Mouse (Mus musculus) lung, postnatal 10 days (tissue): ENCODE measurements at regions not wholly inside any gene's neighbourhood (a gene's known extent, or its start where the extent isn't known, plus 50 kb on each side); places are given as distances from the start of the nearest gene placed in this dataset.

Experiments
- DNase-seq: peaks from one replicate; pipeline ENCODE4 v3.0.0; 2021

DNA sequence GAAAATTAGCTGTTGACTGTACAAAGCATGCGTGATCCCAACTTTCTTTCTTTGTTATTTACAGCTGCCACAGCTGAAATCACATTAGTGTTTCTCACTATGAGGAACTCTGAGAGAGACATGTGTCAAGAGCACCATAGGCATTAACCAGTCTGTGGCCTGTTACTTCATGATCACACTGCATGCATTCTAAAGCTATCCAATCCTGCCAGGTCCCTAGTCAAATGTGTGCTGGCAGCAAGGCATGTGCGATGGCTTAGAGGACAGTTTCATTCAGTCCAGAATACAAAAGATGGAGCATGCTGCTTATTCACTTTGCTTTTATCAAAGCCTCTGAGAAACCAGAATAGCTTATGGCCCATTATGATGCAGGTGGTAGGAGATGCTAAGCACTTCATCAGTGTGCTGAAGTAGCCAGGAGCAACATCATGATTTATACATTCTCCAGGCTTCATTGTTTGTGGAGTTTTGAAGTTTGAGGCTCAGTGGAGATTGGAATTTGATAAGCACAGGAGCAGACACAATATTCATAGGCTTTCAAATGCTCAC is 882.9 kb upstream of the Lrrn3 start:
- DNase-seq: no peak

DNA sequence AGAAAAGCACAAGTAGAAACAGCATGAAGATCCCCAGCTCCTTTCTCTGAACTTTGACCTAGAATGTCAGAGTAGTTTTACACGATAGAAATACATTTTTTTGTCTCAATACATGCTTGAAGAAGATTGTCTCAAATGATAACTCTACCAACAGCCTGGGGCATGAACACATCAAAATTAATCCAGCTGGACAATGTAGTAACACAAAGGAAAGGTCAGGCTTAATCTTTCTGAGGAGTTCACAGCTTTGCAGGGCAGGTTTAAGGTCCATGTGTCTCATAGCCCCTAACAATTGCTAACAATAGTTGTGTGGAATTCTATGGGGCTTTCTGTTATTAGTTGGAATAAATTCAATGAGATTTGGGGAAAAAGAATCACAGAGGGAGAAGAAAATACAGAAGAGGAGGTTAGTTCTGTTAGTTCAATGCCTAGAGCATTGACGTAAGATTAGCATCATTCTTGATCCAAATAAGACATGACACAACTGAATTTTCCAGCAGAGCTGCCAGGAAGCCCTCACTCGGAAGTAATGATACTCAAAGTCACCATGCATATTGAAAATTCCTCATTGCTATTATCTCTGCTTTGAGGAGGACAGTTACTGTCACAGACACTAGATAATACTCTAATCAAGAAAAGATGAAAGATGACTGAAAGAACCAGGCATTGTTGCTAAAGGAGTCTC is 852.9 kb upstream of the Lrrn3 start:
- DNase-seq: no peak

DNA sequence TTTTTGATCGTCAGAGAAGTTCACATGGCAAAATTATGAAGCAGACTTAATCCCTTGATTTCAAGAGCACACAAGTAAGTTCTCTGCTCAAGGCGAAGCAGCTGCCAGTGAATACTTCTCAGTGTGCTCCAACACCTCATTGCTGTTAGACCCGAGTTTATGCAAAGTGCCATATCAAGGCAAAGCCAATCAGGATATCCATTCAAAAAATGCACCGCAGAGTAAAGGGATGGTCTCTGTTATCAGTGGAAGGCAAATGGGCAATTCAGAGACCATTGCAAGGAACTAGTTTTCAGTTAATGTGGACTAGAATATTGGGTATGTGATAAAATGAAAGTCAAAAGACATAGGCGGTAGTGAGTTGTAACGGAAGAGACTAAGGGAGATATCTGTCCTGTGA is 820.2 kb upstream of the Lrrn3 start:
- DNase-seq: no peak

DNA sequence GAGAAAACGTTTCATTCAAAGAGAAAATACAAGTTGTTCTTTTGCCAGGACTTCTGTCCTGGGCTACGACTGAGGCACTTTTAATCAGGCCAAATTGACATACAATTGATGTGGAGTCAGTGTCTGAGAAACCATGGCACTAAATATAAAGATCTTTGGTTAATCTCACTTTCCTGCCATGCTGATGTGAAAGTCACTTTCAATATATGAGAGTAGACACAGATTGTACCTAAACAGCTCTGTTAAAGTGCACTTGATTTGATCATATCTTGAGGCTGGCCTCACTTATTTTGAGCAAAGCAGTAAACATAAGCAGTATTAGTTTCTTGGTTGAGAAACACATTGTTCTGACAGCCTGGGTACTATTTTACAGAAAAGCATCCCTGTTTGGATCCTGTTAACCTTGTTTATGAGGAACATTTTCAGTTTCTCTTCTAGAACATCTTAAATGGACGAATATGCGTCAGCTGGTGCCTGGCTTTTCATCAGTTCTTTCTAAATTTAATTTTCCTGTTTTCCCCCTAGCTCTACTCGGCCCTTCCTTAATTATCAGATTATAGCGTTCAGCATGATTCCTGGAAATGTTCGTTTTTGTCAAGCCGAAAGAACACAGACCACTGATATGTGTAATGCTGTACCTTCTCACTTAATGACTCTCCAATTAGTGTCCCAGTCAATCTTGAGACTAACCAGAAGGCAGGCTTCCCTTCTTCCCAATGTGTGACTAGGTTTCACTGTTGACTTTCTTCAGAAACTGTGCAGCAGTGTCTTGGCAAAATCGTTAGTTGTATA is 791.2 kb upstream of the Lrrn3 start:
- no peak for DNase-seq

DNA sequence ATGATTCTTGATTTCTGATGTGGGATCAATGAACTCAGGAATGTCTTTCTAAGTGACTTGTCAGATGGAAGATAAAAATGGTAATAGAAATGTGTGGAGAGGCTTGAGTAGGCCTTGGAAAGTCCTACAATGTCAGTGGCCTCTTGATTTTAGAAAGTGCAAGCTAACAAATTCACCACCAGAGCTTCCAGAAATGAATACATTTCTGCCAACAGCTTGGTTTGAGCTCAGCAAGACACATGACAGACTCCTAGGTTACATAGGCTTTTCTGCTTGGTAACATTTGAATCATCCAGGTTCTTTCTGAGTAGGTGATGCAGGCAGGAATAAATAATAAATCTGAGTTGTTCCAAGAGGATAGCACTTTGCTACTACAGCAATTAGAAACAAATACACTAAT is 764.2 kb upstream of the Lrrn3 start:
- no peak for DNase-seq

DNA sequence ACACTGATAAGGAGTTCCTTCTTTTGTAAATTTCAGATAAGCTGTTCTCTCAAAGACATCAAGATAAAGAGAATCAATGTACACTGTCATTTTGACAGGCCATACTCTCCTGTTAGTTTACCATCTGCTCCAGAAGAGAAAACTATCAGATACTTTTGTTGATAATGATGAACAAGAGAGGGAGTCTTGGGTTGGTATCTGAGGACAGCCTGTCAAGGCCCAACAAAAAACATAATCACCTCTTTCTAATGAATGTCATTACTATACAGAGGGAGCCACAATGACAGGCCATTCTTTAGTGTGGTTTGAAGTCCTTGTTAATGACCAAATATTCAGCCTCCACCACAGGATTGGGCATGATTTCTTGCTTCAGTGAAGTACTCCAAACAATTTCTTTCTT is 743.0 kb upstream of the Lrrn3 start:
- no peak for DNase-seq

DNA sequence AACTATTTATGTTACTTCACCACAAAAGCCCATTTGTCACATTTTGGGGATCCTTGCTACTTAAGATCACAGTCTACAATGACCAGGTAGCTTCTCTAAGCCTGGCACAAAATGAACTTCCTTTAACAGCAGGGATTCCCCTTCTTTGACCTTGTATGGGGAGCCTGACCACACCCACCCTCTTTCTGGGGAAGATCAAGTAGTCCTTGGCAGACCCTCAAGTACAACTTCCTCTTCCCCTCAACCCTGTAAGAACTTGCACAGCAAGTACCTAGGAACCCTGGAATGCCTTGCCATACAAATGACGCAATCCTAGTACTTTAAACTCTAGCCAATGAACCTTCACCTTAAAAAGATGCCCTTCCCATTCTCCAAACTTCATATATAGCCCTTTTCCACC is 695.4 kb upstream of the Lrrn3 start:
- no peak for DNase-seq

DNA sequence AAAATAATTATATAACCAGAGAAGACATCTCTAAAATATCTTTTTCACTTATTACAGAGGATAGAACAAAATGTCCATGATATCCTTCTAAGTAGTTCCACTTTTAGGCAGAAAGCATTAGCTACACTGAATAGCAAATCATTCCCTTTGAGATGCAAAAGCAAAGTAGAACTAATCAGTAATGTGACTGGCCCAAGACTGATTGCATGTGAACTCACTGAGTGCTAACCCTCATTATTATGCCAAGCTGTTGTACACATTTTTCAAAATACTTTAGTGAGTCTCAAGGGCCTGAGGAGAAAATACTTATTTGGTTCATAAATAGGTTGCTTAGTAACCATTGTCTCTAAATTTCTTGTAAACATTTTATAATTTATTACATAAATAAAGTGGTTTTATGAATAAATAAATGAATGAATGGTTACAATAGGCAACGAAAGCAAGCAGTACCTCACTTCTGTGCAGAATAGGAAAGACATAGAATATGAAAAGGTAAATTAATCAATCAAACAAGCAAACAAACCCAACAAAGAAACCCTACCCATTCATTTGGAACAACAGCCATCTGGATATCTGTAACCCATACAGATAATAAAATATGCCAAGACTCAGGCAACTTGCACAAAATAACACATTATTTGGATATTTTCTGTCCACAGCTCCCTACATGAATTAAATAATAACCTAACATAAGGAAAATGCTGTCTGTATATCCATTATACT is 693.9 kb upstream of the Lrrn3 start:
- no peak for DNase-seq

DNA sequence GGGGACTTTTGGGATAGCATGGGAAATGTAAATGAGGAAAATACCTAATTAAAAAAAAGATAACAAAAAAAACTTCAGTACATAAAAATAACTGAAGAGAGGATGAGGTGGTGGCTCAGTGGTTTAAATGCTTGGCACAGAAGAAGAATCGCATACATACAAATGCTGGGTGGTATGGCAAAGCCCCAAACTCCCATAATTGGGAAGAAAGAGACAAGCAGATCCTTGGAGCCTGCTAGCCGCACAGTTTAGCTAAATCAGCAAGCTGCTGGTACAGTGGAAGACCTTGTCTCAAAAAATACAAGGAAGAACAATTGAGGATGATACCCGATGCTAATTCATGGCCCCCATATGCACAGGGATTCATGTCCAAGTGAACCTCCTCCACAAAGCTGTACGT is 661.7 kb upstream of the Lrrn3 start:
- DNase-seq: no peak

DNA sequence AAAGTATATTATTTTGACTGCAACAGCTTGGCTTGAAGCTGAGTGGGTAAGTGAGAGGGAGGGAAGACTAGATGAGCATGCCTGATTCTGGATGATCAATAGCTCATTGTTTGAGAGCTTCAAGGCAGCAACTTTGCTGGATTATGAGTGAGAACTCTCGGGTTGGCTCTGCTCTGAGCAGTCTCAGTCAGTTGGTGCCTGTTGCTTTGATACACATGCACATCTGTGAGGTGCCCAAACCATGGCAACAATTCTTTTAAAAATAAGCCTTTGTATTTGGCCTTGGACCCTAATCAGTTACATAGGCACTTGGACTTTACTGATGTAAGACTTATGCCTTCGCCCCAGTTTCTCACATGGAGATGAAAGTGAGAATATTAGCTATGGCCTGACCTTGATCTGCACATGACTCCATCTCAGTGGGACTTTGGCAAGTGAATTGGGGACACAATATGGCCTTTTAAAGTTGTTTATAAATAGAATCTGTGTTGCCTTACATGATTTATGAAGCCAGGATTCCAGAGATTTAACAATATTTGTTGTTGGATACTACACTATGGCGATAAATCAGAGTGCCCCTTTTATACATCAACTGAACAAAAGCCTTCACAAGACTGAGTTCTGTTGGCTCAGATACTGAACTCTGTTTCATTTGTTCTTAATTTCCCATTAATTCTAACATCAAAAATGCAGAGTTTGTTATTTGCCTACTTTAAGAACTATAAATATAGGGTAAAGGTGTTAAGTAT is 652.6 kb upstream of the Lrrn3 start:
- no peak for DNase-seq

DNA sequence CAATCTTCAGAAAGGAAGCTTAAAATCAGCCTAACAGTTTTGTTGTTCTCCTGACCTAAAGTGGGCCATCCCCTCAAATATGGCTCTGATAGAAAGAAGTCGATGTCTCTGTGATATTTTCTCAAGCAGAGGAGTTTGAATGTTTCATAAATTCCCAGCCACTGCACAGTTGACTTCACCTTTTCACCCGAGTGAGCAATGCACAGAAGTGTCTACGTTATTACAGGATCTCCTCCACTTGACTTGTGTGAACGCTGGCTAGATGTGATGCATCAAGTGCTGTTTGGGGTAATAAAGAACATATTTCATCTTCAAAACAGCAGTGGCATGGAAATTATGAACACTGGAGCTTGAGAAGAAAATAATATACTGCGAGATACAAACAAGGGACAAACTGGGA is 651.9 kb upstream of the Lrrn3 start:
- no peak for DNase-seq

DNA sequence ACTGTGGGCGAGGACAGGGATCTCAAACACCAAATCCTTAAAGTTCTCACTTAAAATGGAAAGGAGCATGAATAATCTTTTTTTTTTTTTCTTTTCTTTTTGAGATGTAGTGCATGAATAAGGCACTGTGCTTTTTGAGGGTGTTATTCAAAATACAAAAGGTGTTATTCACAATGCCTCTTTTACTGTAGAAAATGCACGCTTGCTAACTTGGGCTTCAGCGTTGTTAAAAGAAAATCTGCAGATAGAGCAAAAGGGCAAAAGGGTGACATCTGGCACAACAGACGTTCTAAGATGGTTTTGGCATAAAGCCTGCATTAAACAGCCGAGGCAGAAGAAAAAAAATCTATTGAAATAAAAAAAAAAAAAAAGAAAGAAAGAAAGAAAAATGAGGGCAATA is 651.5 kb upstream of the Lrrn3 start:
- DNase-seq: no peak

DNA sequence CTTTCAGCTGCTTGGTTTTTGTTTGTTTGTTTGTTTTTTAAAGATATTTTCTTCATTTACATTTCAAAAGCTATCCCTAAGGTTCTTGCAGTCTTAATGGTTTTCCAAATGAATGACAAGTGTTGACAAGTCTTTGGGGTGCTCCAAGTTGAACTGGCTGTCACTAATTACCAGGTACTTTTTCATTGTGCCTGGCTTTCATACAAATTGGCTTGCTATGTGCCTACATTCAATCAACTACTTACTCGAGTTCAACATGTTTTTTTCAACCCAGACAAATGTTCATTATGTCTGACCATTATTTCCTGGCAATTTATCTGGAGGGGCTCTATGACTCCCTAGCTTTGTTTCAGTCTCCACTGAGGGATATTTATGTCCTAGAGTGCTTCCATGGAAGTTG is 614.0 kb upstream of the Lrrn3 start:
- DNase-seq: no peak

DNA sequence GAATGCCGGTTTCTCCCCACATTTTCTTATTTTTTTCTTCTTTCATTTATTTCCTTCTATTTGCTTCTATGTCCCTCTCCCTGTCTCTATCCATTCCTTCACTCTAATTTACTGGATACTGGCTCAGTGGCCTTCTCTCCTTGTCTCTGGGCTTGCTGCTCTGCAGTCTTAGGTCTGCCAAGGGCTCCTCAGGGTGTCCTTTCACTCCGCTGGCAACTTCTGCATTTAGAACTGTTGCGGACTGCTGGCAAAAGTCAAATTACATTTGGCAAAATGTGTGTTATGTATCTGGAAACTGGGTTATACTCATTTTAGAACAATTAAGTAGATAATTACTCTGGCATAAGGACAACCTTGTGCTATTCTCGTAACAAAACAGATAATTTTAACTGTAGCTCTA is 584.2 kb upstream of the Lrrn3 start:
- no peak for DNase-seq

DNA sequence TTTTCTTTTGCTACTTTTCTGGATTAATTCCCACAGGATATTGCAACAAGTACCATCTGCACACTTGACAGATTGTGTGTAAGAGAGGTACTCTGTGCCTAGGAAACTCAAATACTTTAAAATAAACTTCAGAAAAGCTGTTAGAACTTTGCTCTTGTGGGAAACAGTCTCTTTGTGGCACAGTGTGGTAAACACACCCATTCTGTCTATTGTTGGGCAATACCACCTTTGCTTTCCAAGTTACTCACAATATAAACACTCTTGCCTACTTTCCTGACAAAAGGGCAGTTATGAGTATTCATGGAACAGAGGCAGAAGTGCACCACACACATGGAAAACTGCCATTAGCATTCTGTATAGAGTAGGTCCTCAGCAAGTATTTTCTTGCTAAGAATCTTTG is 577.5 kb upstream of the Lrrn3 start:
- DNase-seq: peak; percentile 2

DNA sequence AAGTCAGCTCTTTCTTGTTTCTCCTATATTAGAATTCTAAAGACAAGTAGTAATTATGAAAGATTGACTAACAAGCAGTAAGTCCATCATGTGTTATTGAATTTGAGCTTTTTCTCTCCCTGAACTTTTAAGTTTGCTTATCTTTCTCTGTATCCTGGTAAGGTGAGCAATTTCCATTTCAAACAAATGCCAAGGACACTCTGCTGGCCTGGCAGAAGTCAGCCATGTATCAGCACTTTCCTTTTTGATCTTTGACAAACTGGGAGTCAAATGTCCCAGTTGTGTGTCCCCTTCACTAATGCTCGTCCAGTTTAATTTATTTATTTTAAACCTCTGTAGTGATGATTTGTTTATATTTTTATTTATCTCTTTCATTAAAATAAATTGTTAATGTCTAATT is 562.8 kb upstream of the Lrrn3 start:
- no peak for DNase-seq

DNA sequence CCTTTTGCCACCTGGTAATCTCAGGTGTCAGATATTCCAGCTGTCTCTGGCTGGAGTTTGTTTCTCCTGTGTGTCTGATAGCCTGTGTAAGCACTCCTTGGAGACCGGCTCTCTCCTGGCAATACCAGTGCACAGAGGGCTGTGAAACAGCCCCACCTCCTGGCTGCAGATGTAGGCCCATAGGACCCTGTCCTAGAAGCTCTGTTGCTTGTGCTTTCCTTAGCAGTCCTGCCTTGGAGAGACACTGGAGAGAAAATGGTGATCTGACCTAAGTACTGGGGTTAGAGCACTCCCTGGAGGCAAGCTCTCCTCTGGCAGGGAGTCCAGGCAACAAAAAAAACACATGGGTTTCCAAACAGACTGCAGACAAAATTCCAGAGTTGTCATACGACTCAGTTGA is 541.6 kb upstream of the Lrrn3 start:
- DNase-seq: no peak

DNA sequence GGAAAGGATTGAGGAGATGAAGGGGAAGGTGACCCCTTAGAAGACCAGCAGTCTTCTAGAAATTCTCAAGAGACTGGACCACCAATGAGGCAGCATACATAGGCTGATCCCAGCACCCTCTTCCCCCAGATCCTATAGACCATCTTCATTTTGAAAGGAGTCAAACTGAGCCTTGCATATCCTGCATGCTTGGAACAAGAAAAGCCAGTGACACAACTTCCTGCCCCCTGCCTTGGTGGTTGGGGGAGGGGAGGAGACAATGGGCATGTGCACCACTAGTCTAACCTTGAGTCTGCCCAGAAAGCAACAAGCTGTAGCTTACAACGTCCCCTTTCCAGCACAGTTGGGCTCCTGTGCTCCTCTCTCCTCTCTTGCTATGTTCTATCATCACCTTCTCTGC is 531.3 kb upstream of the Lrrn3 start:
- no peak for DNase-seq

DNA sequence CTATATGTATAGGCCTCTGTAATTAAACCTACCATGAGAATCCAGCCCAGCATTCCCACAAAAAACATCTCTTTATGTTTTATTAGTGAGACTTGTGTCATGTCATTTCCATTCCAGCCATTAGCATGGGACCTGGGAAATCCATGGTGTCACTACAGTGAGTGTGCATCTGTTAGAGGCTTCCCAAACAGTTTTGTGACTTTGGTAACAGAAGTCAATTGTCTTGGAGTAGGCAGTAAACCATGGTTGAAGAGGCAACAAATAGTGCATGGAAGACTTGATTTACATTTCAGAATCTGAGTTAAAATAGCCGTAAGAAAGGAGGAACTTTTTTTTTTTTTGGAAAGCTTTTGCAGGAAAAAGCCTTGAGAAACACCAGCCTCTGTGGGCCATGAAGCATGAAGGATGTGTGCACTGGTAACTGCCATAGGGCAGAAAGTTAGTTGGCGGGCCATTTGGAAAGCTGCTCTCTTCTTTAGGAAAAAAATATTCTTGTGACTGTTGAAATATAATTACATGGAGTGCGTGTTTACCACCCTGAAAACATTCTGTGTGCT is 522.7 kb upstream of the Lrrn3 start:
- no peak for DNase-seq

DNA sequence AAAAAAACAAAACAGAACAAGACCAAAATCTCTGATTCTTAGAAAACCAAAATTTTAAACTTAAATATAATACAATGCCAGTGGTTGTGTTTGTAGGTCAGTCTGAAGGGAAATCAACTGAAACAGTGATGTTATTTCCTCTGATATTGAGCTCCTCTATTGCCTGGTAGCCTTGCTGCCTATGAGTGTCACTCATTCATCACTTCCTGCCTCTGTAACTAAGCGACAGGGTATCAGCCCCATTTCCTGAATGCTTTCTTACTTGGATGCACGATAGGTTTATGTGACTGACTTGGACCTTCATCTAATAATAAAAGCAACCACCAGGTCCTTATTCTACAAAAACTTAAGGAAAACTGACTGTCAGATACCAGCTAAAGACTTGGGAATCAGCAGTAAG is 520.7 kb upstream of the Lrrn3 start:
- DNase-seq: no peak
